Mouse (Mus musculus): ENCODE results near the gene Rasgrf1.

DNA sequence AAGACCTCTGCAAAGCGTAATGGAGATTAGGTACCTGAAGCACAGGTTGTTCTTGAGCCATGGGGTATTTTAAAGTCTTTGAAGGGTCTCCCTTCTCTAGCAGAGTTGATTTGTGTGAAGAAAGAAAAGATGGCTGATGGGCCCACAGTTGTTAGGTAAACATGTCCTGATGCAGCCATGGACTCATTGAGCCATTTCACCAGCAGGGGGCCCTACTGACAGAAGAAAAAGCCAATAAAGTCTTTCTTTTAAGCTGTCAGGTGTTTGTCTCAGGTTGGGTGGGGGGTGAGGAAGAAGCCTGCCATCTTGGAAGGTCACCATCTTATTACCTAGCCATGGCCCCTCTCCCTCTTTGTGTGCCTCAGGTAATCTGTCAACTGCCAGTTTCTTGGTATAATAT lies 30.7 kb downstream of the Rasgrf1 start:
- TF ChIP-seq CTCF (conservative IDR thresholded peaks at IDR 0.05; ENCODE audit: insufficient read depth, insufficient read length, low read depth, low read length) (no peak), POLR2A (IDR thresholded peaks at IDR 0.05; ENCODE audit: low read depth, low read length) (no peak)

All from kidney, adult 2 months (tissue).